Mouse (Mus musculus) fat pad, adult 2 months (tissue): Measurements from ENCODE around the gene Gm20431.

Experiments
- DNase-seq: peaks from one replicate; pipeline ENCODE4 v3.0.0-alpha.2; 2011; ENCODE audit warnings: low read depth, low spot score; ENCODE audit errors: extremely low read depth

Gm20431 gene

GRCm38 (mm10) chr2:167602364-167602763, 58.9 kb downstream of the Gm20431 start:
- no peak for DNase-seq

GRCm38 (mm10) chr2:167600481-167600995, 60.8 kb downstream of the Gm20431 start:
- DNase-seq = no peak

DNA sequence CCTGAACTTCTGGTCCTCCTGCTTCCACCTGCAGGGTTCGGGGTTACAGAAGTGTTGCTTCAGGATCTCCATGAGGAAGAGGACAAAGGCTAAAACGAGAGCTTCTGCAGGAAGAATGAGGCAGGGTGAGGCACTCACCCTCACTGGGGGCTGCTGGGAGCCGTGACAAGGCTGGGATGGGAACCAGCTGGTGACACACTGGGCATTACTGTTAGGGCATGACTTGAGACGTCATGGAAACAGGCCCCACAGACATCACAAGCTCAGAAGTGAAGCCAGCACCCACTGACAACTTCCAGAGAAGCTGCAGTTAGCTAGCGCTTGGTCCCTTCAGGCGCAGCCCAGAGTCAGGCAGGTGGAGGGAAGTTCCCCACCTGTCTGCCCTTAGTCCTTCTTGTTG, 61.4 kb downstream of the Gm20431 start:
- DNase-seq = no peak

DNA sequence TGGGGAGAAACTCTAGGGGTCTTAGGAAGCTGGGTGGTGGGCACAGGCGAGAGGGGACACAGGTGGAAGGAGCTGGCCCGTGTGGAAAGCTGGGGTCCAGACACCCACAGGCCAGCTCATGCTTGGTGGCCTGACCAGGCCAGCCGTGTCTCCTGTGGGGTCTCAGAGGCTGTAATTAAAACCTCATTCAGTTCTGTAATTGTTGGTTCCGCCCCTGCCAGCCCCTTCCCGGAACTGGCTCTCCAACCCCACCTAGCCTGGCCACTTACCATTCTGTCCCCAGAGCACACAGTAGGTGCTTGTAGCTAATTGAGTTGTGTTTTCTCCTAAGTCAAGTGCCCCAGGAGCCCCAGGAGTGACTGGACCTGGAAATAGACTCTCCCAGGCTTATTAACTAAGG, 62.1 kb downstream of the Gm20431 start:
- DNase-seq = no peak

DNA sequence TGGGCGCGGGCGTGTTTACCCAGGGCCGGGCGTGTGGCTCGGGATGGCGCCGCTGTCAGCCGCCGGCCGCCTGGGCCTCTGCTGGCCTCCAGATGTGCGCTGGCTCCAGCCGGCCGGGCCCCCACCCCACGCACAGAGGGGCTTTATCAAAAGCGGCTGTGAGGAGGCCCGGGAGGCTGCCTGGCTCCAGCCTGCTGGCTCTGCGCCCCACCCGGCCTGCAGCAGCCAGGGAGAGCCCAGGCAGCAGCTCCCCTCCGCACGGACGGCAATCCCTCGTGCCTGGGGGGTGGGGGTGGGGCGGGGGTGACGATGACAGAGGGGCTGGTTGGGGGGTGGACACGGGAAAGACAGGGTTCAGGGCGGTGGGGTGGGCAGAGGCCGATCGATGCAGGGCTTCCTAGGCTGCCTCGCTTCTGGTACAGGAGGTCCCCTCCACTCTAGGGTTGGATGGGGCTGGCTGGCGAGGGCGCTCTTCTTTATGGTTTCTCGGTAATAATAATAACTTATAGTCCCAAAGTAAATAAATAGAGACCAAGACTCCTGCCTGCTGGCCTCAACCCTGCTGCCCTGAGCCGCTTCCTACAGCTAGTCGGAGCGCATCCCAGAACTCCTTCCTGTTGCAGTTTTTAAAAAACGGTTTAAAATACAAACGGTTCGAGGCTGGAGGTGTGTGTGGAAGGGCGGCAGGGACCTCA, 63.7 kb downstream of the Gm20431 start:
- DNase-seq = no peak

DNA sequence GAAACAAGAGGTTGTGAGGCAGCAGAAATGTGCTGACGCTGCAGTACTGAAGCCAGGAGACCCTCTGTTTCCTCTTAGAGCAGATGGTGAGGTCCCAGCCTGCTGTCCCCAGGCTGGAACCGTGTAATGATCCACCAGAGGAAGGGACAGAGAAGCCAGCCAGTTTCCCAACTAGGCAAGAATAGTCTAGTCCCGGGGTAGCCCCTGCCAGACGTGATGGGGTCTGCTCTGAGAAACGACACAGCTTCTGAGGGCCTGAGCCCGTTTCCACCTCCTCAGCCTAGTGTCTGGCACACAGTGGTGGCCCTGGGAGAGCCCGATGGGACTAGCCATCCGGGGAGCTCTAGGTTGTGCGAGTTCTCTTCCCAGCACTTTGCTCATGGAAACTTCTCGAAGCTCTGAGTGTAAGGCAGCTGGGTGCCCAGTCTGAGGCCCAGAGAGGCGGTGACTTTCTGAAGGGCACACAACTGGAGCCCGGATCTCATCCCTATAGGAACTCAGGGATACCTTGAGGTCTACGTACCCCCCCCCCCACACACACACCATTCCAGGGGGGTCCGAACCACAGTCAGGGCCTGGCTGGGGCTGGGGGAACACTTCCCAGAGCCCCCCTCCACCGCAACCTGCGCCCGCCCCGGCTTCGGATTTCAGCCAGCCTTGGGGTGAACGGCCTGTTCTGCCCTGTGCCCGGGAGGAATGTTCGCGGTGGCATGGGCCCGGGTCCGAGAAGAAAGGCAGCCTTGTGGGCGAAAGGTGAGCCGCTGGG, 64.4 kb downstream of the Gm20431 start:
- no peak for DNase-seq

- DNase-seq = no peak
Observed at GRCm38 (mm10) chr2:167596262-167596661, 65.0 kb downstream of the Gm20431 start.

DNA sequence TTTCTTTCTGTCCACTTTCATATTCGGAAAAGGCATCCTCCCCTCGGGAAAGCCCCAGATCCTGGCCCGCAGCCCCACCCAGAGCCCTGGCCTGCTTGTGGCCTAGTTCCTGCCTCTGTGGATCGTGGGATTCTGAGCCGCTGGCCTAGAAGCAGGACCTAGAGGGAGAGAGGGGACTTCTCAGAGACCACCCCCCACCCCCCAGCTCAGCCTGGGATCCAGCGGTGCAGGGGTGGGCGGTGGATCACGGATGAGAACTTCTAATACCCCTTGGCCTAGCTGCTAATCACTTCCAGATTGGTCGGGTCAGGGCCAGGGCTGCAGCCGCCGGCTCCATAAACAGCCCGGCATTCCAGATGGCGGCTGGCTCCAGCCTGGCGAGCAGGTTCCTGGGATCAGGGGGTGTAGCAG, 65.5 kb downstream of the Gm20431 start:
- DNase-seq = no peak

DNA sequence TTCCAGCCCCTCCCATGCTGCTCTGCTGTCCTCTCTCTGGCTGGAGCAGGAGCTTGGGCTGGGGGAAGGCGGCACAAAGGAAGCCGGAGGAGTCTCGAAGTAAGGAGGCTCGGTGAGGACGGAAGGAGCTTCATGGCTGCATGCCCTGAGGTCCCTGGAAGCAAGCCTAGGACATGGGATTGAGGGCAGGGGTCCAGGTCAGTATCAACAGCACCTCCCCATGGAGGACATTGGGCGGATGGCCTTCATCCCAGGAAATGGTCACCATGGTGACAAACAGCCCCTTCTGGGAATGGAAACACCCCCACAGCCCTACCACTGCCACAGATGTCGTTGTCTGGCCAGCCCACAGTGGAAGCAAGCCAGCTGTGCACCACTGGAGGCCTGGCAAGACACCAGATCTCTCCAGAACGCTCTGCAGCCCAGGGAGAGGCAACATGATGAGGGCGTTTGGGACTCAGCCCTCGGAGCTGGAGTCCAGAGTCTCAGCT, 66.8 kb downstream of the Gm20431 start:
- no peak for DNase-seq

GRCm38 (mm10) chr2:167593551-167594250, 67.6 kb downstream of the Gm20431 start:
- DNase-seq = no peak

DNA sequence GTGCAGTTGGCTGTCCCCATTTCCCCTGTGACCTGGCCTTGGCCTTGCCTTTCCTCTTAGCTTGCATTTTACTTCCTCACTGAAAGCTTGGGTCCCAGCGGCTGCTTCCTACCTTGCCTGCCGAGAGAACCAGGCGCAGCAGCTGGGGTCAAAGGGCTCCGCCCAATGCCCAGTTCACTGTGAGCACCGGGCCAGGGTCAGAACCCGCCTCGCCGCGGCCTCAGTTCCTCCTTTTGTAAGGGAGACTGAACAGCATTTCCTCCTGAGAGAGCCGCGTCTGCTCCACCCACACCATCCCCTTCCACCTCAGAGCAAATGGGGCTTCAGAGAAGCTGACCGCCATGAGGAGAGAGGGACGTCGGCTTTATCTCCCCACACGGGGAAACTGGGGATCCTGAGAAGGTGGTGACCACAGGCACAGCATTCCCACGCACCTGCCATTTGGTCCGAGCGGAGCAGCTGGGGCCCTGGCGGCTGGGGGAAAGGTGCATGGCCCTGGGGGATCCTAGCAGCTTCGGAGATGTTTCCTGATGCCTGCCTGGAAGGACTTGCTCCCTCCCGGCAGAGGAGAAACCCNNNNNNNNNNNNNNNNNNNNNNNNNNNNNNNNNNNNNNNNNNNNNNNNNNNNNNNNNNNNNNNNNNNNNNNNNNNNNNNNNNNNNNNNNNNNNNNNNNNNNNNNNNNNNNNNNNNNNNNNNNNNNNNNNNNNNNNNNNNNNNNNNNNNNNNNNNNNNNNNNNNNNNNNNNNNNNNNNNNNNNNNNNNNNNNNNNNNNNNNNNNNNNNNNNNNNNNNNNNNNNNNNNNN, 72.3 kb downstream of the Gm20431 start:
- DNase-seq = no peak

DNA sequence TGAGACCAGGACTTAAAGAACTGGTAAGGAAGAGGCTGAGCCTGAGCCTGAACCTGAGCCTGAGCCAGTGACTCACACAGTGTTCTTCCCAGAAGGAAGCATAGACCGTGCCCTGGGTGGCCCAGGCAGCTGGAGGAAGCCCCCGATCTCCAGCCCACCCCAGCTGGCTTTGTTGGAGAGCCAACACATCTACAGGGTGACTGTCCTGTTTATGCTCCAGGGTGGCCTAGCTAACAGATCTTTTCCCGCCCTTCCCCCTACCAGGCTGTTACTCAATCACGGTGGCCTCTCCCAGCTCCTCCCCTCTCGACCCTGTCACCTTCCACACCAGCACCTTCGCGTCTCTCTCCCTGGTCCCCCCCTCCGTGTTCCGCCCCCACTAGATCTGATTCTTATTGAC, 74.3 kb downstream of the Gm20431 start:
- no peak for DNase-seq

GRCm38 (mm10) chr2:167586041-167586440, 75.3 kb downstream of the Gm20431 start:
- no peak for DNase-seq

- DNase-seq = no peak
Observed at GRCm38 (mm10) chr2:167585273-167585672, 76.0 kb downstream of the Gm20431 start.

- DNase-seq = no peak
Observed at GRCm38 (mm10) chr2:167583161-167583952, 77.9 kb downstream of the Gm20431 start.

- no peak for DNase-seq
Observed at GRCm38 (mm10) chr2:167578521-167578920, 82.8 kb downstream of the Gm20431 start.

DNA sequence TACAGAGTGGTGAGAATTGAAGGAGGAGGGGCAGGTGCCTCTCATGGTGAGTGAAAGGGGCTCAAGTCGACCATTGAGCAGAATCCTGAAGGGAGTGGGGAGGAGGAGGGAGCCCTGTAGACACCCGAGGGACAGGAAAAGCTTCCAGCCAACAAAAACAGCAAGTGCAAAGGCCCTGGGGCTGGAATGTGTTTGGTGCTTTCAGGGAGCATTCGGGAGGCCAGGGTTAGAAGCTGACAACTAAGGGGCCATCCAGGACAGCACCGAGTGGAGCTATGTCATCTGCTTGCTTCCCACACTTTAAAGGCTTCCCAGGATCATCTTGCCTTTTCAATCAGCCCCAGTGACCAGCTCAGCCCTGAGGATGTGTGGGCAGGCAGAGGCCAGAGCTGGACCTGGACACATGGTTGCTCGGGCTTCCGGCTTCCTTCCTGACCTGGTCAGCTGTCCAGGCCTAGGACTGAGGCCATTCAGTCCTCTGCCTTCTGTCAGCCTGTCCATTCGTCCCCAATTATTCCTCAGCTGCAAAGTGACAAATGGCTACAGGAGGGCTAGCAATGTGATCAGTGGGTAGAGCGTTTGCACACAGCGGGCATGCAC, 84.0 kb downstream of the Gm20431 start:
- DNase-seq = no peak

DNA sequence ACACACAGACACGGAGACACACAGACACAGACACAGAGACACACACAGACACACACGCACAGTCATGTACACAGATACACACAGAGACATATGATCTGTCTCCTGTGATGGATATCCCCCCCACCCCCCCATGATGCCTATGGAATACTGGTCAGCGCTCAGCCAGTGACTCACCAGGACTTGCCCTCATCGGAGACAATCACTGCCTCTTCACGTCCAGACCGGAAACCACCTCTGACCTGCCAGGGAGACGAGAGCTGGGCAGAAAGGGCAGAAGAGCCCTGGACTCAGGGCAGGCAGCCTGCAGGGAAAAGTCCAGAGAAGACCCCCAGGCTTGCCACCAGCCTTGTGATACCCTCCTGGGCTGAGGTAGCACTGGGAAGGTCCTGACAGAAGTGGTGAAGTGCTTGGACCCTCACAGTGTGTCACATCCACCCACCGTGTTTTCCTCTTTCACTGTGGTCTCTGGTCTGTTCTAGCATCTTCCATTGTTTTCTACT, 85.1 kb downstream of the Gm20431 start:
- DNase-seq = no peak

- DNase-seq = no peak
Observed at GRCm38 (mm10) chr2:167575581-167575980, 85.7 kb downstream of the Gm20431 start.
